Mouse (Mus musculus) ES-Bruce4 (cell line): ENCODE data around the gene Ccdc13.

Source experiments
- CTCF ChIP-seq: IDR thresholded peaks from one replicate; pipeline ENCODE4 v1.8.1; 2011; ENCODE audit warnings: low read depth, low read length
- EP300 ChIP-seq: IDR thresholded peaks from 2 replicates; pipeline ENCODE4 v1.6.1; 2011; ENCODE audit warnings: low read depth, low read length; ENCODE audit not compliant: insufficient read depth
- POLR2A ChIP-seq: IDR thresholded peaks from one replicate; pipeline ENCODE4 v1.8.1; 2011; ENCODE audit warnings: low read length; ENCODE audit not compliant: insufficient read depth

DNA sequence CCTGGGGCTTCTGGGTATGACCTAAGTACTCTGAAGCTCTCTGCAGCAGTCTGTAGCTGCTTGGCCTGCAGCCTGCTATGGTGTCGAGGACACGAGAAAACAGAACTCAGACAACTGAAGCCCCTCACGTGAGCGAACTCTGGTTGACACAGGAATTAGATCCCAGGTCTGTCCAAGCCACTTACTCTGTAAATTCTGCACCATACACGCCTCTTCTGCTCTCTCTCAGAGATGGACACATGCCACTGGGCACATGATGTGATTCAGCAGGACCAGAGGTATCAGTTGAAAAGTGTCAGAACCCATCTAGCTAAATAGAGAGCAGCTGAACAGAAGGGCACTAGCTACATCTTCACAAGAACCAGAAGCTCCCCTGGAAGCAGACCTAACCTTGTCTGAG lies 66.8 kb downstream of the Ccdc13 start:
- TF ChIP-seq EP300 = no peak
- TF ChIP-seq CTCF = no peak
- no peak for TF ChIP-seq POLR2A
